Mouse (Mus musculus): ENCODE data around the gene Tekt2.

DNA sequence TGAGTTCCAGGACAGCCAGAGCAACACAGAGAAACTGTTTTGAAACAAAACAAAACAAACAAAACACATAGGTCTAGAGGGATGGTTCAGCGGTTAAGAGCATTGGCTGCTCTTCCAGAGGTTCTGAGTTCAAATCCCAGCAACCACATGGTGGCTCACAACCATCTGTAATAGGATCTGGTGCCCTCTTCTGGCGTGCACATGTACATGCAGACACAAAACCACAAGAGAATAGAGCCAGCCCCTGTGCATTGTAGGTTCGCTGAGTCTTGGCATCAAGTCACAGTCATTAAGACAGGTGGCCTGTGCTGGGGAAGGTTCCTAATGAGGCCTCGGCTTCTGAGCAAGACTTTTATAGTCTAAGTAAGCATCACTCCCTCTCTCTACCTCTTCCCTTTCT, 21.6 kb downstream of the Tekt2 start:
- TF ChIP-seq GATA1 (IDR thresholded peaks at IDR 0.05; ENCODE audit: low read length) (no peak), TAL1 (IDR thresholded peaks at IDR 0.05; ENCODE audit: low read length) (no peak)

Data from erythroblast, embryonic 14.5 days (primary cell).